Mouse (Mus musculus) small intestine, adult 2 months (tissue): ENCODE results near the gene Gm19402. TPM values are rescaled to one million over a fixed set of nuclear protein-coding genes. Genes with fewer than 3 reads are reported as not detected.
"Not testable (repeated sequence)": the region's sequence is repeated elsewhere in the genome, so short reads cannot be mapped to it uniquely, and the experiment has no call there.

Source experiments
- H3K27ac ChIP-seq: fragments of 200-500 bp; 2 replicates; pipeline ENCODE4 v1.5.1; 2012; ENCODE audit warnings: low read depth, low read length, control low read depth, inconsistent platforms; ENCODE audit not compliant: insufficient read depth
- H3K27me3 ChIP-seq: fragments of 200-500 bp; 2 replicates; pipeline ENCODE4 v1.6.1; 2012; ENCODE audit warnings: mild to moderate bottlenecking, moderate library complexity, low read length, inconsistent platforms; ENCODE audit not compliant: control insufficient read depth, insufficient read depth
- H3K36me3 ChIP-seq: fragments of 200-500 bp; 2 replicates; pipeline ENCODE4 v1.6.1; 2012; ENCODE audit warnings: mild to moderate bottlenecking, low read length, control low read depth, inconsistent platforms; ENCODE audit not compliant: control insufficient read depth, insufficient read depth
- H3K4me1 ChIP-seq: fragments of 200-500 bp; 2 replicates; pipeline ENCODE4 v1.6.1; 2012; ENCODE audit warnings: low read length, inconsistent platforms, mixed read lengths; ENCODE audit not compliant: control insufficient read depth, insufficient read depth, insufficient read length
- H3K4me3 ChIP-seq: fragments of 200-500 bp; 2 replicates; pipeline ENCODE4 v1.5.1; 2012; ENCODE audit warnings: low read depth, mild to moderate bottlenecking, control low read depth, inconsistent platforms, low read length, moderate library complexity
- CTCF ChIP-seq: fragments of 200-500 bp; IDR thresholded peaks from 2 replicates; pipeline ENCODE4 v1.5.1; 2012; ENCODE audit warnings: low read depth, mild to moderate bottlenecking, control low read depth, inconsistent platforms, low read length, moderate library complexity, mixed read lengths; ENCODE audit not compliant: insufficient replicate concordance, insufficient read length; ENCODE audit errors: extremely low read depth
- POLR2A ChIP-seq: fragments of 200-500 bp; IDR thresholded peaks from 2 replicates; pipeline ENCODE4 v1.6.1; 2012; ENCODE audit warnings: low read depth, mild to moderate bottlenecking, control low read depth, inconsistent platforms, low read length, moderate library complexity
- whole genome bisulfite sequencing: fragments of 180-500 bp; shearing (Covaris S2); methylation state at CpG from one replicate; pipeline ENCODE4 v1.1.7; 2018; 5-methylcytosine and 5-hydroxymethylcytosine counted together
- polyA plus RNA-seq: library from polyadenylated mRNA; depleted of rRNA; stranded (reverse); fragments of >200 nt; gene quantifications from 2 replicates; pipeline ENCODE4 v1.2.3, GENCODE M21; 2012; rRNA removed

Gene Gm19402
- polyA plus RNA-seq, result not detected in 2 replicates

DNA sequence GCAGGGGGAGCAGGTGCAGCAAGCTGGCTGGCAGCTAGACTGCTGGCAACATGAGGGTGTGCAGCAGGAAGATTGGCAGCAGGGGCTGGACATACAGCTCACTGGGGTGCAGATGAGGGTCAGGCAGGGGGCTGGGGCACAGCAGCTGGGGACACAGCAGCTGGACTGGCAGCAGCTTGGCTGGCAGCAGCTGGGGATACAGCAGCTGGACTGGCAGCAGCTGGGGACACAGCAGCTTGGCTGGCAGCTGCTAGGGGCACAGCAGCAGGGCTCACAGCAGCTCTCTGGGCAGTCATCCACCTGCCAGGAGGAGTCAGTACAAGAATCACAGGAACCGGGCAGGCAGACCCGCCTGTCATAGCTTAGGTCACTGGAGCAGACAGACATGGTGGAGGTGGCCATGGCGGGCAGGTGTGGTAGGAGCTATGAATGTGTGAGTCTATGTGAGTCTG, at the start of gene Gm19402:
Gm19402 (minus strand) TSS at position 402 of the 452 bp plus-strand sequence.
- H3K4me1 ChIP-seq, H3K4me3 ChIP-seq, H3K27ac ChIP-seq, H3K36me3 ChIP-seq, H3K27me3 ChIP-seq: not testable (repeated sequence)
- 43% methylated on average over 3 of the region's 3 CpGs for WGBS

DNA sequence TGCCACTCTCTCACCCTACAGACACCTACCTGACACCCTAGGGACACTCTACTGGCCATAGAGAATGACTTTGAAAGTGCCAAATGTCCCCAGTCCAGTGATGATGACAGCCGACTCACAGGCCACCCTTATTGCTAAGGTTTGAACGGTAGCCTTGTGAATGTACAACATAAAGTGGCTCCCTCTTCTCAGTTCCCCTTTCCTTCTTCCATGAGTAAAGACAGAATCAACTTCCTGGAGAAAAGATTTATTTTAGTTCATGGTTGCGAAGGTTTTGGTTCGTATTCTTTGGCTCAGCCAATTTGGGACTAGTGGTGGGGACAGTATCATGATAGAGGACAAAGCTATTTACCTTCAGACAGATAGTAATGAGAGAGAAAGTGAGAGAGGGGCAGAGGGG, 48.4 kb upstream of the Gm19402 start:
- no peak for TF ChIP-seq POLR2A
- no peak for TF ChIP-seq CTCF
- no peaks in the 10 kb centered on the region for H3K36me3 ChIP-seq
- no peak overlapping the region for H3K4me3 ChIP-seq
- no peaks in the 10 kb centered on the region for H3K4me1 ChIP-seq
- no peaks in the 10 kb centered on the region for H3K27me3 ChIP-seq
- 79% methylated on average over 4 of the region's 4 CpGs for WGBS
- H3K27ac ChIP-seq, result no peak overlapping the region

DNA sequence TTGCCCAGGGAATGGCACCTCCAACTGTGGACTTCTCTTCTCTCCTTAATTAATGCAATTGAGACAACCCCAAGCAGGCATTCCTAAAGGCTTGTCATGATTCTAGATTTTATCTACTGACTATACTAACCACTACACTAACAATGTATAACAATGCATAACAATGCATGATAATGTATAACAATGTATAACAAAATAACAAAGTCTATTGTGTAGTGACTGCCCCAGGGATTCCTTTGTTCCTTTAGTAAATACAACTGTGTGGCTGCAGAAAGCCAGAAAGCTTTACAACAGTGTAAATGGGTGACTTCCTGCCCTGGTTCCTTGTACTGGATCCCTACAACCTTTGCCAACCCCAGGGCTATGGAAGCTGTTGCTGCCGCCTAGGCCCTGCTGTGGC, 45.4 kb upstream of the Gm19402 start:
- H3K36me3 ChIP-seq, result no peaks in the 10 kb centered on the region
- no peak overlapping the region for H3K27ac ChIP-seq
- WGBS, result 95% methylated on average over 1 of the region's 1 CpGs
- TF ChIP-seq CTCF, result no peak
- no peak for TF ChIP-seq POLR2A
- H3K4me1 ChIP-seq, result no peaks in the 10 kb centered on the region
- H3K27me3 ChIP-seq, result no peaks in the 10 kb centered on the region
- H3K4me3 ChIP-seq, result no peak overlapping the region

DNA sequence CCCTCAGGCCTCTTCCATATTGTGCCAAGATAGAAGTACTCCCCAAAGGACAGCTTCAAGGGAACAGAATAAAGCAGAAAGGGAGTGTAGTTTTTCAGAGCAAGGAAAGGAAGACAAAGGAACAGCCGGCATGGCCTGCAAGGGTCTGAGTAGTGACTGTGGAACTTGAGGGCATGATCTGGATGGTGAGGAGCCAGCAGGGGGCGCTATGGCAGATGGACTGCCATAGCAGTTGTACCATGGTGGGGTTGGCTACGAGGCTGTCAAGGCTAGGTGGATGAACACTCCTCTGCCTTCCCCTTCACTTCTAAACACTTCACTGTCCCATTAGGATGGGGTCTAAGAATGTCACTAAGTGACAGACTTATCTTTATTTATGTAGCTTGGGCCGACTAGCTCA, 38.7 kb upstream of the Gm19402 start:
- WGBS, result 58% methylated on average over 4 of the region's 4 CpGs
- no peaks in the 10 kb centered on the region for H3K27me3 ChIP-seq
- no peak overlapping the region for H3K4me3 ChIP-seq
- H3K36me3 ChIP-seq, result no peaks in the 10 kb centered on the region
- H3K4me1 ChIP-seq, result no peaks in the 10 kb centered on the region
- no peak overlapping the region for H3K27ac ChIP-seq
- TF ChIP-seq POLR2A (no peak), CTCF (peak; percentile 52; the same call in 1 of the 2 replicates)

DNA sequence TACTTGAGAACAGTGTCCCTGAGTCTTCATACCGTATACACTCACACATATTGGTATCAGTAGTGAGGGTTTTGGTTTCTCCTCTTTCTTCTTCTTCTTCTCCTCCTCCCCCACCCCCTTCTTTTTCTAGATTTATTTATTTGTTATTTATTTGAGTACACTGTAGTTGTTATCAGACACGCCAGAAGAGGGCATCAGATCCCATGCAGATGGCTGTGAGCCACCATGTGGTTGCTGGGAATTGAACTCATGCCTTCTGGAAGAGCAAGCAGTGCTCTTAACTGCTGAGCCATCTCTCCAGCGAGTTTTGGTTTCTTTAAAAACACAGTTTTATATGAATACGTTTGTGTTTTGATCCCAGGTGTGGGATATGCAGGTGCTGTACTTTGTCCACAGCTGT, 37.7 kb upstream of the Gm19402 start:
- no peaks in the 10 kb centered on the region for H3K36me3 ChIP-seq
- H3K27me3 ChIP-seq, result no peaks in the 10 kb centered on the region
- TF ChIP-seq CTCF (no peak), POLR2A (no peak)
- 39% methylated on average over 4 of the region's 4 CpGs for WGBS
- H3K4me3 ChIP-seq, result no peak overlapping the region
- no peaks in the 10 kb centered on the region for H3K4me1 ChIP-seq
- no peak overlapping the region for H3K27ac ChIP-seq

DNA sequence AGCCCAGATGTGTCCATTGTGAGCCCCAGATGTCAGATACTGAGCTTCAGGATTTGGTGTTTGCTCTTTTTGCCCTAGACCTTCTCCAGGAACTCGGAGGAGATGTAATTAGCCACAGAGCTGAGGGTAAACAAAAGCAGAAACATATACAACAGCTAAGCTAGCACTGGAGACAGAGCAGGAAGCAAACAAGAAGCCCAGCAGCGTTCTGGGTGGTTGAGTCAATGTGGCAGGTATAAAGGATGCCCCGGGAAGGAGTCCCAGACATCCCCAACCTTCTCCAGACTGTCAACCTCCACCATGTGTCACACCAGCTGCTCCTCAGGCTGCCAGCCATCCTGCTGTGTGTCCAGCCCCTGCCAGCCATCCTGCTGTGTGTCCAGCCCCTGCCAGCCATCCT, 35.6 kb upstream of the Gm19402 start, which contains the start of gene Gm10100:
Gm10100 (plus strand) TSS at position 301 of the 400 bp plus-strand sequence.
- H3K27me3 ChIP-seq, result no peaks in the 10 kb centered on the region
- H3K36me3 ChIP-seq, result no peaks in the 10 kb centered on the region
- 50% methylated on average over 3 of the region's 3 CpGs for WGBS
- H3K4me3 ChIP-seq, result no peak within 1 kb of the TSS
- no peaks in the 10 kb centered on the region for H3K4me1 ChIP-seq
- TF ChIP-seq POLR2A, result no peak
- TF ChIP-seq CTCF, result no peak
- H3K27ac ChIP-seq, result no peak within 1 kb of the TSS

DNA sequence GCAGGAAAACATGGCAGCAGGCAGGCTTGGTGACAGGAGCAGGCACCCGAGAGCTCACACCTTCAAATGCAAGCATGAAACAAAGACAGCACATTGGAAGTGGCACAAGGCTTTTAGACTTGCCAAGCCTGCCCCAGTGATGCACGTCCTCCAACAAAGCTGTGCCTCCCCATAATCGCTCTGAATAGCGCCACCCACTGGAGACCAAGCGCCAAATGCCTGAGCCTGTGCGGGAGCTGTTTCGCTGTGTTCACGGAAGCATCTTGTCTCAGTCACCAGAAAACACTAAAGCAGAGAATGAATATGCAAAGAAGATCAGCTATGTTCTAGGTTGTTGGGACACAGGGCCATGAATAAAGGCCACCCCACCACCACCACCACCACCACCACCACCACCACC, 34.3 kb upstream of the Gm19402 start:
- TF ChIP-seq POLR2A, result no peak
- TF ChIP-seq CTCF, result no peak
- Histone ChIP-seq H3K4me1 (no peaks in the 10 kb centered on the region), H3K27me3 (no peaks in the 10 kb centered on the region), H3K36me3 (no peaks in the 10 kb centered on the region), H3K27ac (no peak overlapping the region), H3K4me3 (no peak overlapping the region)
- WGBS, result 77% methylated on average over 8 of the region's 8 CpGs

DNA sequence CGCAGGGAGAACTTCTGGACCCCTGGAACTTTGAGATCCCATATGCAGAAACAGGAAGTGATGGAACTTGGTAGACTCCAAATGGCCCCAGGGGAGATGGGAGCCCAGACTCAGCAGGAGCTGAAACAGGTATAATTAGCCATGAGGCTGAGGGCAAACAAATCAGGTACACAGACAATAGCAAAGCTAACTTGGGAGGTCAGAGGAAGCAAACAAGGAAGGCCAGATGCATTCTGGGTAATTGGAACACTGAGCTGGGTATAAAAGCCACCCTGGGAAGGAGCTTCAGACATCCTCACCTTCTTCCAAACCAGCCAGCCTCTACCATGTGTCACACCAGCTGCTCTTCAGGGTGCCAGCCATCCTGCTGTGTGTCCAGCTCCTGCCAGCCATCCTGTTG, 29.7 kb upstream of the Gm19402 start, which contains the start of gene Krtap12-1:
Krtap12-1 (plus strand) TSS at position 301 of the 400 bp plus-strand sequence.
- 79% methylated on average over 1 of the region's 1 CpGs for WGBS
- H3K36me3 ChIP-seq, H3K4me1 ChIP-seq, H3K27ac ChIP-seq, H3K27me3 ChIP-seq, H3K4me3 ChIP-seq: not testable (repeated sequence)
